Comparison of ENCODE assay signal across 9 mouse cellular contexts in genomic region chr8:47411321-47411720, GRCm38 (mm10). TPM values are rescaled to one million over a fixed set of nuclear protein-coding genes. Genes with fewer than 3 reads are reported as not detected.
DNase-seq lines count a peak whose midpoint lies in the region; ATAC-seq and TF ChIP-seq lines count a peak whose summit lies in the region.
"Had no signal": no experiment of that assay in that cellular context is flagged by ENCODE, and none has a peak within 500 bp of the region (broad histone marks: within the 10 kb centered on the region; RNA-seq: fewer than 3 reads in every experiment).

No protein-coding gene starts in this region.

- H3K4me1 ChIP-seq in forebrain, postnatal 0 days (ENCODE audit: insufficient read depth) = 0 out of 2 replicates have a peak, but pooled peaks cover 7% of the 10 kb centered on the region
- peaks cover 28% of the 10 kb centered on the region for H3K4me1 ChIP-seq in forebrain, embryonic 12.5 days
- H3K4me1 ChIP-seq in kidney, postnatal 0 days (replicated peaks; ENCODE audit: insufficient read depth, low read length) = no peaks in the 10 kb centered on the region
- H3K4me1 ChIP-seq in embryonic facial prominence, embryonic 15.5 days = peaks cover 22% of the 10 kb centered on the region
- H3K4me1 ChIP-seq in neural tube, embryonic 15.5 days = peaks cover 26% of the 10 kb centered on the region
- no peaks in the 10 kb centered on the region for H3K4me1 ChIP-seq in liver, postnatal 0 days (ENCODE audit: insufficient read depth)

- H3K27me3 ChIP-seq in forebrain, postnatal 0 days (ENCODE audit: insufficient read depth, low read length) = peaks cover 26% of the 10 kb centered on the region
- H3K27me3 ChIP-seq in forebrain, embryonic 12.5 days = peaks cover 79% of the 10 kb centered on the region
- peaks cover 3% of the 10 kb centered on the region; the same call in 1 of the 2 replicates for H3K27me3 ChIP-seq in kidney, postnatal 0 days (ENCODE audit: insufficient read depth, low read length)
- peaks cover 45% of the 10 kb centered on the region for H3K27me3 ChIP-seq in embryonic facial prominence, embryonic 15.5 days
- peaks cover 66% of the 10 kb centered on the region for H3K27me3 ChIP-seq in neural tube, embryonic 15.5 days (replicated peaks)
- peaks cover 47% of the 10 kb centered on the region for H3K27me3 ChIP-seq in liver, postnatal 0 days (ENCODE audit: insufficient read depth, low read length)

- no peak for TF ChIP-seq CTCF in forebrain, postnatal 0 days (IDR thresholded peaks at IDR 0.05; ENCODE audit: low read depth)
- TF ChIP-seq CTCF in kidney, postnatal 0 days (IDR thresholded peaks at IDR 0.05; ENCODE audit: low read depth) = no peak
- TF ChIP-seq CTCF in liver, postnatal 0 days (IDR thresholded peaks at IDR 0.05; ENCODE audit: low read depth) = no peak

- no peaks in the 10 kb centered on the region for H3K9me3 ChIP-seq in forebrain, postnatal 0 days (ENCODE audit: low read length)
- no peaks in the 10 kb centered on the region for H3K9me3 ChIP-seq in forebrain, embryonic 12.5 days
- H3K9me3 ChIP-seq in kidney, postnatal 0 days (replicated peaks; ENCODE audit: low read length) = no peaks in the 10 kb centered on the region
- no peaks in the 10 kb centered on the region for H3K9me3 ChIP-seq in embryonic facial prominence, embryonic 15.5 days (replicated peaks)
- H3K9me3 ChIP-seq in neural tube, embryonic 15.5 days (replicated peaks) = no peaks in the 10 kb centered on the region
- no peaks in the 10 kb centered on the region for H3K9me3 ChIP-seq in liver, postnatal 0 days (ENCODE audit: low read length)

- 9% methylated on average over 12 of the region's 12 CpGs for WGBS in forebrain, postnatal 0 days
- 6% methylated on average over 12 of the region's 12 CpGs for WGBS in forebrain, embryonic 12.5 days
- WGBS in kidney, postnatal 0 days = 11% methylated on average over 12 of the region's 12 CpGs
- WGBS in embryonic facial prominence, embryonic 15.5 days = 13% methylated on average over 12 of the region's 12 CpGs
- WGBS in neural tube, embryonic 15.5 days = 5% methylated on average over 12 of the region's 12 CpGs
- 10% methylated on average over 12 of the region's 12 CpGs for WGBS in liver, postnatal 0 days (ENCODE audit: insufficient replicate concordance)

- H3K36me3 ChIP-seq in forebrain, postnatal 0 days (ENCODE audit: insufficient read depth) = no peaks in the 10 kb centered on the region
- H3K36me3 ChIP-seq in forebrain, embryonic 12.5 days (replicated peaks) = no peaks in the 10 kb centered on the region
- no peaks in the 10 kb centered on the region for H3K36me3 ChIP-seq in kidney, postnatal 0 days (ENCODE audit: insufficient read depth, low read length)
- no peaks in the 10 kb centered on the region for H3K36me3 ChIP-seq in embryonic facial prominence, embryonic 15.5 days
- H3K36me3 ChIP-seq in neural tube, embryonic 15.5 days = no peaks in the 10 kb centered on the region
- H3K36me3 ChIP-seq in liver, postnatal 0 days (replicated peaks; ENCODE audit: insufficient read depth, low read length) = no peaks in the 10 kb centered on the region

- no peak for TF ChIP-seq EP300 in liver, postnatal 0 days (IDR thresholded peaks at IDR 0.05; ENCODE audit: low read depth)

- H3K4me2 ChIP-seq in forebrain, postnatal 0 days (ENCODE audit: low read depth) = no peak overlapping the region
- no peak overlapping the region; the same call in 1 of the 2 replicates for H3K4me2 ChIP-seq in forebrain, embryonic 12.5 days
- peak overlapping the region; percentile 92 for H3K4me2 ChIP-seq in kidney, postnatal 0 days (ENCODE audit: low read length)
- peak overlapping the region; percentile 97 for H3K4me2 ChIP-seq in embryonic facial prominence, embryonic 15.5 days (replicated peaks)
- 0 out of 2 replicates have a peak overlapping the region, but pooled peaks have one; percentile 99 for H3K4me2 ChIP-seq in neural tube, embryonic 15.5 days
- H3K4me2 ChIP-seq in liver, postnatal 0 days (ENCODE audit: low read depth, low read length) = no peak overlapping the region

- no peak overlapping the region for H3K9ac ChIP-seq in forebrain, postnatal 0 days
- H3K9ac ChIP-seq in forebrain, embryonic 12.5 days = no peak overlapping the region
- 0 out of 2 replicates have a peak overlapping the region, but pooled peaks have one; percentile 18 for H3K9ac ChIP-seq in kidney, postnatal 0 days (ENCODE audit: low read depth, low read length)
- no peak overlapping the region for H3K9ac ChIP-seq in embryonic facial prominence, embryonic 15.5 days
- no peak overlapping the region for H3K9ac ChIP-seq in neural tube, embryonic 15.5 days (replicated peaks)
- no peak overlapping the region for H3K9ac ChIP-seq in liver, postnatal 0 days (replicated peaks)

- DNase-seq in forebrain, postnatal 0 days = peak; percentile 17
- DNase-seq in kidney, postnatal 0 days (ENCODE audit: low spot score) = no peak
- no peak for DNase-seq in kidney, postnatal 4 days
- no peak for DNase-seq in liver, postnatal 0 days
- no peak for DNase-seq in MN1 (ENCODE audit: low spot score)
- DNase-seq: B cell, adult 2 months had no signal

- no peak overlapping the region for H3K4me3 ChIP-seq in forebrain, postnatal 0 days (ENCODE audit: low read depth, low read length)
- H3K4me3 ChIP-seq in forebrain, embryonic 12.5 days (replicated peaks) = no peak overlapping the region; the same call in 1 of the 2 replicates
- peak overlapping the region; percentile 78 for H3K4me3 ChIP-seq in kidney, postnatal 0 days (replicated peaks; ENCODE audit: low read depth, low read length)
- H3K4me3 ChIP-seq in embryonic facial prominence, embryonic 15.5 days (replicated peaks) = peak overlapping the region; percentile 76; the same call in 1 of the 2 replicates
- H3K4me3 ChIP-seq in neural tube, embryonic 15.5 days (replicated peaks) = no peak overlapping the region
- H3K4me3 ChIP-seq in liver, postnatal 0 days (ENCODE audit: low read depth, low read length) = no peak overlapping the region

- H3K27ac ChIP-seq in forebrain, postnatal 0 days (ENCODE audit: low read depth, low read length) = no peak overlapping the region
- no peak overlapping the region for H3K27ac ChIP-seq in forebrain, embryonic 12.5 days
- no peak overlapping the region for H3K27ac ChIP-seq in kidney, postnatal 0 days
- H3K27ac ChIP-seq in embryonic facial prominence, embryonic 15.5 days (replicated peaks) = no peak overlapping the region
- no peak overlapping the region for H3K27ac ChIP-seq in neural tube, embryonic 15.5 days (replicated peaks)
- no peak overlapping the region for H3K27ac ChIP-seq in liver, postnatal 0 days (ENCODE audit: low read depth)

- ATAC-seq in forebrain, postnatal 0 days = no peak
- no peak for ATAC-seq in forebrain, embryonic 12.5 days (ENCODE audit: low FRiP score)
- ATAC-seq in kidney, postnatal 0 days (replicated peaks; ENCODE audit: low FRiP score, low read depth) = no peak
- no peak for ATAC-seq in embryonic facial prominence, embryonic 15.5 days (ENCODE audit: insufficient number of reproducible peaks, low FRiP score, low TSS enrichment, low read depth)
- no peak for ATAC-seq in neural tube, embryonic 15.5 days (ENCODE audit: low FRiP score)
- ATAC-seq in liver, postnatal 0 days = no peak

RNA-seq across cellular contexts. Expression of gene Stox2, which starts 34.8 kb away (rescaled TPM):
- total RNA-seq in forebrain, postnatal 0 days (2014; rRNA removed) = 76.2 and 85.6 TPM in 2 replicates
- 26.3 and 39.9 TPM in 2 replicates for polyA plus RNA-seq in forebrain, postnatal 0 days (2015; fragmentation: Nextera tagmentation; extraction: Ambion mirVana)
- polyA plus RNA-seq in forebrain, embryonic 12.5 days (2016; fragmentation: Nextera tagmentation; extraction: Ambion mirVana) = 49.4 and 50.5 TPM in 2 replicates
- 8.8 and 10.4 TPM in 2 replicates for polyA plus RNA-seq in kidney, postnatal 0 days (2015; fragmentation: Nextera tagmentation; extraction: Ambion mirVana)
- polyA plus RNA-seq in embryonic facial prominence, embryonic 15.5 days (2015; fragmentation: Nextera tagmentation; extraction: Ambion mirVana) = 18.9 and 20.4 TPM in 2 replicates
- polyA plus RNA-seq in neural tube, embryonic 15.5 days (2015; fragmentation: Nextera tagmentation; extraction: Ambion mirVana) = 32.1 and 40.5 TPM in 2 replicates
- 0.51 and 0.54 TPM in 2 replicates for polyA plus RNA-seq in liver, postnatal 0 days (2015; fragmentation: Nextera tagmentation; extraction: Ambion mirVana)

Comparison
In these comparisons a context has a peak if more than half of its experiments do, and no peak if none do; other contexts are left out.
1. H3K4me2 ChIP-seq: peak in kidney, postnatal 0 days (single experiment), embryonic facial prominence, embryonic 15.5 days (single experiment) and neural tube, embryonic 15.5 days (single experiment); none in forebrain, postnatal 0 days (single experiment), forebrain, embryonic 12.5 days (single experiment) and liver, postnatal 0 days (single experiment).
2. H3K4me3 ChIP-seq: peak in kidney, postnatal 0 days (single experiment) and embryonic facial prominence, embryonic 15.5 days (single experiment); none in forebrain, postnatal 0 days (single experiment), forebrain, embryonic 12.5 days (single experiment), neural tube, embryonic 15.5 days (single experiment) and liver, postnatal 0 days (single experiment).